Mouse (Mus musculus): ENCODE results near the gene Tmprss5. TPM values are rescaled to one million over a fixed set of nuclear protein-coding genes. Genes with fewer than 3 reads are reported as not detected.

Gene Tmprss5
- polyA plus RNA-seq, 1 experiment from 2014 or later: 1.7 TPM

DNA sequence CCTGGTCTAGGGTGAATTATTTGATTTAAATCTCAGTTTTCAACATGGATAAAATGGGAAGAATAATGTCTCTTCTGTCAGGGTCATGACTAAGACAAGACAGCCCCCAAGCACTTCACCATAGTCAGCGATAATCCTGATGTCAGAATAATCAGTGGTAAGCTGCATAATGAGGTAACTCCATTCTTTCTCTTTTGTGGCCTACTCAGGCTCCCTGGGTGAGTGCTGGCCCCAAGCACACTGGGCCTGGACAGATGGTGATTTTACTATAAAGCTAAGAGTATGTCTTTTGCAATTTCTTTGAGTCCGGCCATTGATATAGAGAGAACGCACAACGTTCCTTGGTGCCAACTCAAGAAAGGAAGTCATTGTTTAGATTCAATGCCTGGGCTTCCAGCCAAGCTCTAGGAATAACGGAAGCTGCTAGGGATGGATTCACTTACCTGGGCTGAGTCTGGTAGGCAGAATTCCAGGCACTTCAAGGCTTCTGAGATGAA lies 49.5 kb downstream of the Tmprss5 start:
- no peaks in the 10 kb centered on the region for H3K27me3 ChIP-seq (ENCODE audit: control insufficient read depth, insufficient read depth, low read length)
- peaks cover 5% of the 10 kb centered on the region; the same call in 1 of the 2 replicates for H3K4me1 ChIP-seq (ENCODE audit: control insufficient read depth, insufficient read depth, low read length)
- WGBS: 21% methylated on average over 5 of the region's 5 CpGs
- no peaks in the 10 kb centered on the region for H3K36me3 ChIP-seq (ENCODE audit: control insufficient read depth, insufficient read depth, low read length)
- no peaks in the 10 kb centered on the region for H3K9me3 ChIP-seq (ENCODE audit: control insufficient read depth, low read length)
- DNase-seq (peak; percentile 44), ATAC-seq (ENCODE audit: low FRiP score, low TSS enrichment) (no peak; the same call in 1 of the 2 replicates)
- H3K9ac ChIP-seq (replicated peaks; ENCODE audit: low read length): no peak overlapping the region
- H3K27ac ChIP-seq (replicated peaks; ENCODE audit: low read depth, low read length): no peak overlapping the region
- no peak overlapping the region for H3K4me3 ChIP-seq (replicated peaks; ENCODE audit: low read depth, low read length)
- H3K4me2 ChIP-seq (ENCODE audit: low read length): no peak overlapping the region

DNA sequence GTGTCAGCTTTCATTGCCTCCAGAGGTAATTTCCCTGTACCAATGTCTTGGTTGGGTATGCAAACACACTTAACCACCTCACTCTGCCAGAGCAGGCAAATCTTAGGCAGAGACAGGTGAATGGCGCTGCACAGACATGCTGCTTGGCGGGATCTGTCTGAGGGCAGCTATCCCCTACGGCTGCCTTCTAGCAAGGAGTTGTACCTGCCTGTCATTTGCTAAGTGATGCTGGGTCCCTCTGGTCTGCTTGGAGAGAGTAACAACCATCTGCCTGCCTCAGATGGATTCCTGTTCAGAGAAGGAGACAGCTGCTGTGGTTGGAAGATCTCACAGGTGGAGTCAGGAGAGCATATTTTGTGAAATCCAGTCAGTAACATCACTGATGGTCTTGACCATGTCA lies 62.8 kb downstream of the Tmprss5 start:
- H3K9me3 ChIP-seq (ENCODE audit: control insufficient read depth, low read length): no peaks in the 10 kb centered on the region
- H3K4me3 ChIP-seq (replicated peaks; ENCODE audit: low read depth, low read length): no peak overlapping the region
- H3K9ac ChIP-seq (replicated peaks; ENCODE audit: low read length): no peak overlapping the region
- 89% methylated on average over 3 of the region's 3 CpGs for WGBS
- no peak overlapping the region for H3K27ac ChIP-seq (replicated peaks; ENCODE audit: low read depth, low read length)
- ATAC-seq (ENCODE audit: low FRiP score, low TSS enrichment): no peak
- H3K4me1 ChIP-seq (ENCODE audit: control insufficient read depth, insufficient read depth, low read length): 0 out of 2 replicates have a peak, but pooled peaks cover 4% of the 10 kb centered on the region
- H3K27me3 ChIP-seq (ENCODE audit: control insufficient read depth, insufficient read depth, low read length): no peaks in the 10 kb centered on the region
- no peak overlapping the region for H3K4me2 ChIP-seq (ENCODE audit: low read length)
- DNase-seq: no peak
- H3K36me3 ChIP-seq (ENCODE audit: control insufficient read depth, insufficient read depth, low read length): no peaks in the 10 kb centered on the region

DNA sequence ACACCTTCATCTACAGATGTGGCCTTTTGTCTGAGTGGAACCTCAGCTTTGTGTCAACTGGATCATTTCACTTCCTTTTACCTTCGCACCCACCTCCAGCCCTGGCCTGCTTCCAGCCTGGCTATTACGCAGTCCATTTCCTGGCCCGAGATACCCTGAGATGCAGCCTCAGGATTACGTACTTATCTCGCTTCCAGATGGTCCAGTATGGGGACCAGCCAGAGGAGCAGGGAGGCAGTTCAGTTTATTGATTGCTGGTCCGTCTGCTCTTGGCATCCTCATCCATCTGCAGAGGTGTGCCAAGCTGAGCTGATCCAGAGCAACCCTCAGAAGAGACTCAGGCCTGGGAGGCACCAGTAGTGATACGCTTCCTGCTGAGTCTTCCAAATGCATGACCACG lies 64.7 kb downstream of the Tmprss5 start:
- H3K27ac ChIP-seq (replicated peaks; ENCODE audit: low read depth, low read length): no peak overlapping the region
- no peak for DNase-seq
- WGBS: 82% methylated on average over 8 of the region's 8 CpGs
- no peaks in the 10 kb centered on the region for H3K27me3 ChIP-seq (ENCODE audit: control insufficient read depth, insufficient read depth, low read length)
- H3K9me3 ChIP-seq (ENCODE audit: control insufficient read depth, low read length): no peaks in the 10 kb centered on the region
- no peak overlapping the region for H3K4me3 ChIP-seq (replicated peaks; ENCODE audit: low read depth, low read length)
- no peak for ATAC-seq (ENCODE audit: low FRiP score, low TSS enrichment)
- no peak overlapping the region for H3K9ac ChIP-seq (replicated peaks; ENCODE audit: low read length)
- H3K4me2 ChIP-seq (ENCODE audit: low read length): no peak overlapping the region
- no peaks in the 10 kb centered on the region for H3K36me3 ChIP-seq (ENCODE audit: control insufficient read depth, insufficient read depth, low read length)
- H3K4me1 ChIP-seq (ENCODE audit: control insufficient read depth, insufficient read depth, low read length): 0 out of 2 replicates have a peak, but pooled peaks cover 4% of the 10 kb centered on the region

DNA sequence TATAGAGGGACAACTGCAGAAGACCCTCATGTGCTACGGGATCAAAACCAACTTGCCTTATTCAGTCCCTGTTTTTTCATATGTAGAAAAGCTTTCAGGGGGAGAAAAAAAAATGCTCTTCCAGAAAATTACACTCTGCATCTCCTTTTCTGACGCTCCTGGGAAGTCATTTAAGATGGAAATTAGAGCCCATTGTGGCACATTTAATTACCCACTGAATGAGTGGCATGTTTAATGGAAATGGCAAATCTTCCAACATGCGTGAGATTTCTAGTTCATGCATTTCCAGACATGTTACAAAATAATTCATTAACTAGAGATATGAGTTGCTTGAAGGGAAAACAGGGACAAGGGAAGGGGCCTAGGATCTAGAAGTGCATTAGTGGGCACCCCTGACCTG lies 66.0 kb downstream of the Tmprss5 start:
- Histone ChIP-seq H3K4me3 (replicated peaks; ENCODE audit: low read depth, low read length) (no peak overlapping the region), H3K4me1 (ENCODE audit: control insufficient read depth, insufficient read depth, low read length) (no peaks in the 10 kb centered on the region), H3K27ac (replicated peaks; ENCODE audit: low read depth, low read length) (no peak overlapping the region), H3K4me2 (ENCODE audit: low read length) (no peak overlapping the region), H3K9me3 (ENCODE audit: control insufficient read depth, low read length) (no peaks in the 10 kb centered on the region), H3K27me3 (ENCODE audit: control insufficient read depth, insufficient read depth, low read length) (no peaks in the 10 kb centered on the region), H3K9ac (replicated peaks; ENCODE audit: low read length) (no peak overlapping the region), H3K36me3 (ENCODE audit: control insufficient read depth, insufficient read depth, low read length) (no peaks in the 10 kb centered on the region)
- no peak for ATAC-seq (ENCODE audit: low FRiP score, low TSS enrichment)
- 54% methylated on average over 3 of the region's 3 CpGs for WGBS
- no peak for DNase-seq

Other genes starting within 250 kb of the Tmprss5 start
- 6.0 and 7.0 TPM in 2 replicates for gene Zbtb16, start 245.0 kb upstream of the Tmprss5 start, polyA plus RNA-seq (2014; fragmentation: Nextera tagmentation; extraction: Ambion mirVana)
- gene Htr3a, start 170.2 kb upstream of the Tmprss5 start, polyA plus RNA-seq (2014; fragmentation: Nextera tagmentation; extraction: Ambion mirVana): 0.63 and 1.0 TPM in 2 replicates
- 0.15 TPM in 1 of 2 replicates, not detected in the other for gene Htr3b, start 116.3 kb upstream of the Tmprss5 start, polyA plus RNA-seq (2014; fragmentation: Nextera tagmentation; extraction: Ambion mirVana)
- 24.3 and 33.4 TPM in 2 replicates for gene Usp28, start 95.9 kb upstream of the Tmprss5 start, polyA plus RNA-seq (2014; fragmentation: Nextera tagmentation; extraction: Ambion mirVana)
- gene Zw10, start 25.6 kb upstream of the Tmprss5 start, polyA plus RNA-seq (2014; fragmentation: Nextera tagmentation; extraction: Ambion mirVana): 18.6 and 28.0 TPM in 2 replicates
- gene Gm4894, start 169.3 kb downstream of the Tmprss5 start, polyA plus RNA-seq (2014; fragmentation: Nextera tagmentation; extraction: Ambion mirVana): not detected in 2 replicates